Mouse (Mus musculus) gastrocnemius, postnatal 4 days (tissue): ENCODE measurements at regions not wholly inside any gene's neighbourhood (a gene's known extent, or its start where the extent isn't known, plus 50 kb on each side); places are given as distances from the start of the nearest gene placed in this dataset.
A peak's percentile ranks its signal among the peaks of the same experiment; 100 is the strongest.

Experiments used
- DNase-seq, 2 experiments: peaks; one replicate each; pipeline ENCODE4 v3.0.0; 2021 to 2022; ENCODE audit warnings: low spot score in 2 of 2, mixed read lengths in 2 of 2

- no peak for DNase-seq
These were observed 1051.4 kb downstream of the Gsdmc2 start for GRCm38 (mm10) chr15:62793569-62793968.

- DNase-seq, result no peak
These were observed 1052.9 kb downstream of the Gsdmc2 start for GRCm38 (mm10) chr15:62792084-62792483.

- DNase-seq, result no peak
These were observed 1057.2 kb downstream of the Gsdmc2 start for GRCm38 (mm10) chr15:62787753-62788152.

- no peak for DNase-seq
These were observed 1058.7 kb downstream of the Gsdmc2 start for GRCm38 (mm10) chr15:62786315-62786714.

- DNase-seq, result no peak
These were observed 1060.4 kb downstream of the Gsdmc2 start for GRCm38 (mm10) chr15:62784456-62785139.

- DNase-seq, result no peak
These were observed 1066.1 kb downstream of the Gsdmc2 start for GRCm38 (mm10) chr15:62778899-62779298.

- DNase-seq, result no peak
These were observed 1092.3 kb downstream of the Gsdmc2 start for GRCm38 (mm10) chr15:62752686-62753085.

- DNase-seq, result no peak
These were observed 1101.1 kb downstream of the Gsdmc2 start for GRCm38 (mm10) chr15:62743879-62744278.

- no peak for DNase-seq
These were observed 1104.2 kb downstream of the Gsdmc2 start for GRCm38 (mm10) chr15:62740746-62741145.

- no peak for DNase-seq
These were observed 1109.6 kb downstream of the Gsdmc2 start for GRCm38 (mm10) chr15:62735334-62735733.

GRCm38 (mm10) chr15:62734900-62735299, 1110.1 kb downstream of the Gsdmc2 start:
- DNase-seq, result no peak

GRCm38 (mm10) chr15:62730524-62730923, 1114.5 kb downstream of the Gsdmc2 start:
- no peak for DNase-seq

GRCm38 (mm10) chr15:62714265-62714664, 1130.7 kb downstream of the Gsdmc2 start:
- DNase-seq, result no peak

GRCm38 (mm10) chr15:62712543-62713131, 1132.3 kb downstream of the Gsdmc2 start:
- DNase-seq, result no peak

GRCm38 (mm10) chr15:62712060-62712542, 1132.9 kb downstream of the Gsdmc2 start:
- DNase-seq, result no peak

GRCm38 (mm10) chr15:62709546-62709945, 1135.4 kb downstream of the Gsdmc2 start:
- DNase-seq, result peak in 1 of 2 experiments; percentile 28

- DNase-seq, result no peak
These were observed 1146.4 kb downstream of the Gsdmc2 start for GRCm38 (mm10) chr15:62698559-62698958.

- no peak for DNase-seq
These were observed 1150.2 kb downstream of the Gsdmc2 start for GRCm38 (mm10) chr15:62694734-62695133.

- DNase-seq, result no peak
These were observed 1151.3 kb downstream of the Gsdmc2 start for GRCm38 (mm10) chr15:62693671-62694070.

GRCm38 (mm10) chr15:62673410-62673809, 1171.6 kb downstream of the Gsdmc2 start:
- no peak for DNase-seq

GRCm38 (mm10) chr15:62670026-62670425, 1175.0 kb downstream of the Gsdmc2 start:
- no peak for DNase-seq

- no peak for DNase-seq
These were observed 1185.9 kb downstream of the Gsdmc2 start for GRCm38 (mm10) chr15:62659096-62659495.

GRCm38 (mm10) chr15:62658695-62659094, 1186.3 kb downstream of the Gsdmc2 start:
- DNase-seq, result no peak
